8 mouse cellular contexts compared by ENCODE assay signal in genomic region chr9:41736234-41736859, GRCm38 (mm10).
DNase-seq lines count a peak whose midpoint lies in the region; ATAC-seq and TF ChIP-seq lines count a peak whose summit lies in the region.

No protein-coding gene starts in this region.

- H3K4me2 ChIP-seq in heart, embryonic 12.5 days, result peak overlapping the region; percentile 73
- H3K4me2 ChIP-seq in intestine, postnatal 0 days (replicated peaks; ENCODE audit: low read depth), result peak overlapping the region; percentile 81
- H3K4me2 ChIP-seq in myocyte (ENCODE audit: low read depth), result peak overlapping the region; percentile 74

- peaks cover 12% of the 10 kb centered on the region for H3K4me1 ChIP-seq in heart, embryonic 12.5 days (replicated peaks)
- H3K4me1 ChIP-seq in ES-E14 (ENCODE audit: control insufficient read depth in 2 of 2, insufficient read depth in 2 of 2, low read length in 2 of 2, poor library complexity in 1 of 2), result peaks cover 12 to 19% of the 10 kb centered on the region in 2 experiments; a peak in 3 of 4 replicates
- H3K4me1 ChIP-seq in forebrain, embryonic 10.5 days, result peaks cover 35% of the 10 kb centered on the region
- H3K4me1 ChIP-seq in intestine, postnatal 0 days (replicated peaks; ENCODE audit: control insufficient read depth, insufficient read depth, low read length), result no peaks in the 10 kb centered on the region

- no peaks in the 10 kb centered on the region for H3K27me3 ChIP-seq in heart, embryonic 12.5 days (replicated peaks)
- H3K27me3 ChIP-seq in forebrain, embryonic 10.5 days (ENCODE audit: poor library complexity, severe bottlenecking), result peaks cover 19% of the 10 kb centered on the region
- H3K27me3 ChIP-seq in intestine, postnatal 0 days (replicated peaks; ENCODE audit: control insufficient read depth, insufficient read depth, low read length), result no peaks in the 10 kb centered on the region
- H3K27me3 ChIP-seq in myocyte (ENCODE audit: control insufficient read depth, insufficient read depth, insufficient read length), result no peaks in the 10 kb centered on the region

- ATAC-seq in heart, embryonic 12.5 days (ENCODE audit: insufficient number of reproducible peaks, low FRiP score), result peak; percentile 52
- no peak for ATAC-seq in intestine, postnatal 0 days
- ATAC-seq in cerebellum, adult (ENCODE audit: insufficient number of reproducible peaks, low FRiP score, low TSS enrichment), result no peak

- H3K79me2 ChIP-seq in myocyte (ENCODE audit: control insufficient read depth, insufficient read depth), result no peaks in the 10 kb centered on the region

- H3K9me3 ChIP-seq in heart, embryonic 12.5 days (replicated peaks), result no peaks in the 10 kb centered on the region
- H3K9me3 ChIP-seq in ES-E14 (ENCODE audit: control insufficient read depth, insufficient read depth, low read depth, low read length), result no peaks in the 10 kb centered on the region
- no peaks in the 10 kb centered on the region for H3K9me3 ChIP-seq in forebrain, embryonic 10.5 days
- H3K9me3 ChIP-seq in intestine, postnatal 0 days (ENCODE audit: control insufficient read depth), result no peaks in the 10 kb centered on the region

- in situ Hi-C loops in ES-E14 (cut with MboI; ENCODE audit: low sequenced_read_pairs in 2 of 2, unreplicated experiment in 2 of 2), result no loop called here

- 3% methylated on average over 16 of the region's 16 CpGs for WGBS in heart, embryonic 12.5 days
- under 1% methylated on average over 16 of the region's 16 CpGs for WGBS in forebrain, embryonic 10.5 days
- WGBS in intestine, postnatal 0 days, result 5% methylated on average over 16 of the region's 16 CpGs

- no peaks in the 10 kb centered on the region for H3K36me3 ChIP-seq in heart, embryonic 12.5 days
- no peaks in the 10 kb centered on the region for H3K36me3 ChIP-seq in ES-E14 (ENCODE audit: control insufficient read depth, insufficient read depth, low read length, poor library complexity, severe bottlenecking)
- no peaks in the 10 kb centered on the region for H3K36me3 ChIP-seq in forebrain, embryonic 10.5 days (replicated peaks)
- no peaks in the 10 kb centered on the region for H3K36me3 ChIP-seq in intestine, postnatal 0 days (ENCODE audit: control insufficient read depth, insufficient read depth)
- H3K36me3 ChIP-seq in myocyte (ENCODE audit: control insufficient read depth, insufficient read depth), result no peaks in the 10 kb centered on the region

- TF ChIP-seq CTCF in intestine, postnatal 0 days (IDR thresholded peaks at IDR 0.05; ENCODE audit: low read depth), result no peak

- peak overlapping the region; percentile 43 for H3K9ac ChIP-seq in heart, embryonic 12.5 days
- peak overlapping the region; percentile 42; the same call in 1 of the 2 replicates for H3K9ac ChIP-seq in ES-E14 (ENCODE audit: insufficient read depth, low read depth, low read length, poor library complexity, severe bottlenecking)
- peak overlapping the region; percentile 40 for H3K9ac ChIP-seq in intestine, postnatal 0 days (ENCODE audit: low read depth, low read length)

- H3K4me3 ChIP-seq in heart, embryonic 12.5 days, result peak overlapping the region; percentile 45
- H3K4me3 ChIP-seq in ES-E14 (ENCODE audit: insufficient read depth in 1 of 2, low read depth in 1 of 2, low read length in 2 of 2, poor library complexity in 1 of 2, severe bottlenecking in 1 of 2) (peak overlapping the region; percentile 10 to 27; a peak in 3 of 4 replicates), myocyte (peak overlapping the region; percentile 12)
- H3K4me3 ChIP-seq in forebrain, embryonic 10.5 days, result peak overlapping the region; percentile 50
- peak overlapping the region; percentile 35 for H3K4me3 ChIP-seq in intestine, postnatal 0 days (ENCODE audit: low read depth, low read length)

- no peak overlapping the region for H3ac ChIP-seq in myocyte (ENCODE audit: control insufficient read depth, insufficient read length)

- no peak for DNase-seq in heart, adult 11 months
- peak; percentile 58 for DNase-seq in ES-E14 (ENCODE audit: low read depth, low spot score)
- peak; percentile 81 for DNase-seq in forebrain, embryonic 10.5 days (ENCODE audit: extremely low spot score, low spot score)
- no peak for DNase-seq in cerebellum, adult 9-11 months

- TF ChIP-seq POLR2A in myocyte (IDR thresholded peaks at IDR 0.05; ENCODE audit: insufficient read length, low read depth), result no peak

- peak overlapping the region; percentile 89 for H3K27ac ChIP-seq in heart, embryonic 12.5 days (ENCODE audit: poor library complexity, severe bottlenecking)
- no peak overlapping the region for H3K27ac ChIP-seq in ES-E14 (ENCODE audit: insufficient read depth, low read depth, low read length, poor library complexity, severe bottlenecking)
- H3K27ac ChIP-seq in forebrain, embryonic 10.5 days, result peak overlapping the region; percentile 92
- H3K27ac ChIP-seq in intestine, postnatal 0 days (ENCODE audit: low read depth, low read length), result no peak overlapping the region

TF ChIP-seq in ES-E14, 5 proteins besides CTCF, POLR2A, EP300 and RAD21:
- TF ChIP-seq HCFC1 (IDR thresholded peaks at IDR 0.05; ENCODE audit: borderline replicate concordance, insufficient read depth, low read length), result no peak
- no peak for TF ChIP-seq CHD2 (IDR thresholded peaks at IDR 0.05; ENCODE audit: low read depth, low read length)
- no peak for TF ChIP-seq ZNF384 (IDR thresholded peaks at IDR 0.05; ENCODE audit: low read depth, low read length)
- no peak for TF ChIP-seq ZC3H11A (IDR thresholded peaks at IDR 0.05; ENCODE audit: borderline replicate concordance, low read depth, low read length)
- TF ChIP-seq MAFK (IDR thresholded peaks at IDR 0.05; ENCODE audit: insufficient read depth, low read depth, low read length), result no peak

TF ChIP-seq in myocyte, 11 proteins besides CTCF, POLR2A, EP300 and RAD21:
- TF ChIP-seq USF1 (IDR thresholded peaks at IDR 0.05; ENCODE audit: low read depth) (no peak), SRF (IDR thresholded peaks at IDR 0.05; ENCODE audit: control insufficient read depth, insufficient read length, low read depth) (no peak), MAX (IDR thresholded peaks at IDR 0.05; ENCODE audit: low read depth) (no peak), CEBPB (IDR thresholded peaks at IDR 0.05; ENCODE audit: insufficient read depth, poor library complexity, severe bottlenecking) (no peak), TCF12 (IDR thresholded peaks at IDR 0.05; ENCODE audit: insufficient read depth, poor library complexity, severe bottlenecking) (no peak), POLR2AphosphoS2 (IDR thresholded peaks at IDR 0.05; ENCODE audit: insufficient read length, low read depth) (no peak)

Comparison
In these comparisons a context has a peak if more than half of its experiments do, and no peak if none do; other contexts are left out.
1. H3K27ac ChIP-seq: peak in heart, embryonic 12.5 days (single experiment) and forebrain, embryonic 10.5 days (single experiment); none in ES-E14 (single experiment) and intestine, postnatal 0 days (single experiment).
2. DNase-seq: peak in ES-E14 (single experiment) and forebrain, embryonic 10.5 days (single experiment); none in heart, adult 11 months (single experiment) and cerebellum, adult 9-11 months (single experiment).
3. Peak in every context shown above with its lines, with median percentiles within 50 percentile points of each other: H3K4me2 ChIP-seq, H3K4me3 ChIP-seq and H3K9ac ChIP-seq.